Mouse (Mus musculus) ovary, postnatal 10 days (tissue): ENCODE measurements at regions not wholly inside any gene's neighbourhood (a gene's known extent, or its start where the extent isn't known, plus 50 kb on each side); places are given as distances from the start of the nearest gene placed in this dataset.
"Not testable (repeated sequence)": the region's sequence is repeated elsewhere in the genome, so short reads cannot be mapped to it uniquely, and the experiment has no call there.

Source experiments
- DNase-seq: peaks from one replicate; pipeline ENCODE4 v3.0.0; 2022; ENCODE audit warnings: low spot score

DNA sequence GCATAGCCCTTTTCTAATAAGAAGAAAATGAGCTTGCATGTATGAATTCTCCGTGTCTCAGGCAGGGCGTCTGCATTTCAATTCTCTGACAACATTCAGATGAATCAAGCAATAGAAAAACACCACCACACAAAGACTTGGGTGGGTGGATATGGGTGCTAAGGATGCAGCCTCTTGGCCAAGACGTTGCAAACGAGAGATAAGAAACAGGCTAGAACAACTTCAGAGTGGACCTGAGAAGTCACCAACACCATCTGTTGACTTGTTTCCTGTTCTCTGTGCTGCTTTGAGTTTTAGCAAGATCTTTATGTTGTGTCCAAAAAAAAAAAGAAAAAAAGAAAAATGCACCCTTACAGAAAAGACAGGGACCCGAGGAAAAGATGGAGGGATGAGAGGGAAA is 277.0 kb downstream of the Gxylt1 start:
- DNase-seq: no peak

DNA sequence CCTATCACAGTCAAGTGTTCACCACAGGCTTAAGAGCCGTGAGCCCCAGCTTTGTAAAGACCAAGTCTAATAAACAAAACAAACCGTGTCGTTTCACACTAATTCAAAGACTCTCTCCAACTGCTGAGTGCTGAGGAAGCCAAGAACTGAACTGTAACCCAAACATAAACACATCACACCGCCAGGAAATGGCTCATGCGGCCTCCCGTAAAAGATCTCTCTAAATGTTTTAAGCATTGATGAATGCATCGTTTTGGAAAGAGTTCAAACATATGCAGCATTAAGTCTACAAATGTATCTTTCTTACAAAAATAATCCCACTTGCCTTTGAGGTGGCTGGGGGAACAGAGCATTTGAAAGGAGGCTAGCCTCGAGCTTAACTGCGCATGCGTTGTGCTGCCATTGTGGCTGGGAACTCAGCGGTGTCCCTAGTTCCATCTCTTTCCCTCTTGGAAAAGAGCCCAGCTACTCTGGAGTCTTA is 280.7 kb downstream of the Gxylt1 start:
- no peak for DNase-seq

DNA sequence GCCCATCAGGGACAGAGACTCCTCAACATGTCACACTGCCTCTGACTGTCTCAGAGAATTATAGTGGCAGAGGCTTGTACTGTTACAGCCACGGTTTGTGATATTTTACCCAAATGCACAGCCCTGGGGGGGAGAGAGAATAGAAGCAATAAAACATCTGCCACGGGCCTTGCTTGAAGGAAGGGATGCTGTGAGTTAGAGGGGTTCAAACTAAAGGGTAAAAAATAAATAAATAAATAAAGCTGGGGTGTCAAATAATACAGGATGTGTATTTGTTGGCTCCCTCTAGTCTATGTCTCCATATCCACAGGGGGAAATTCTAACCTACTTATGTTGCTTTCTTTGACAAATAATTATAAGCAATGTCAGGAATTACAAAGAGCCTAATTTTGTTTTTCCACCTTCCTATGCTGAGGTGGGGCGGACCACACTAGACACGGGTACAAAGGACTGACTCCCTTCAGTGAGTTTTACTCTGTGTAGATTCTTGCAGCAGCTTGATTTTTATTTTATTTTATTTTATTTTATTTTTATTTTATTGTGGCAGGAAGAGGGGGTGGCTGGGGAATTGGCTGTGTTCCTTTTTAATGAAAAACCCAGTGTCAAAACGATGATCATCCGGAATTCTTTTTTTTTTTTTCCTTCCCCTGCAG is 281.3 kb downstream of the Gxylt1 start:
- DNase-seq: no peak

DNA sequence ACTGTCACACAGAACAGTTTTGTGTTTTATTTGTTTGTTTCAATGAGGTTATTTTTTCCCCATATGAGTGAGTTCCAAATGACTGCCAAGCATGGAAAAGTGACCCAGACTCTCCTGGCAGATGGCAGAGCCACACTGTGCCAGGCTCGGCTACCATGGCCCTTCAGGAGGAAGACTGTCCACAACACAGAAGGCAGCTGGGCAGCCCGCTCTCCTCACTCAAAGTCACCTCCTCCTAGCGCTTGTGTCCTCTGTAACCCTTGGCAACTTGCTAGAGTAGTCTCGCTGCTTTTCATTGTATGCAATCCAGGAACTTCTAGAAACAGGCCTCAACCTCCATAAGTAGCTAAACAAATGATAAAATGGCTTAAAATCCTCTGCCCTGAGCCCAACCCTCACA is 299.2 kb downstream of the Gxylt1 start:
- DNase-seq: no peak

DNA sequence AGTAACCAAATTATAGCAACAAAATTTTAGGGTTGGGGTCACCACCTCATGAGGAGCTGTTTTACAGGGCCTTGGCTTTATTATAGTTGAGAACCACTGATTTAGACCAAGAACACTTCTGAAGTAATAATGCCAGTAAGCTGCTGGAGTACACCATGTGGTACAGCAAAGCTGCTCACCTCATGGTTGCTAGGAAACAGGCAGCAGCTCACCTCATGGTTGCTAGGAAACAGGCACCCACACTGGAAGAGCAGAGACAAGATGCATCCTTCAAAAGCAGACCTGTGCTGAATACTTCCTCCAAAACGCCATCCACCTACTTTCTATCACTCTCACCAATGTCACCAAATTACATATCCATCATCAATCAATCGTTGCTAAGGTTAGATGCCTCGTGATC is 300.0 kb downstream of the Gxylt1 start:
- no peak for DNase-seq

DNA sequence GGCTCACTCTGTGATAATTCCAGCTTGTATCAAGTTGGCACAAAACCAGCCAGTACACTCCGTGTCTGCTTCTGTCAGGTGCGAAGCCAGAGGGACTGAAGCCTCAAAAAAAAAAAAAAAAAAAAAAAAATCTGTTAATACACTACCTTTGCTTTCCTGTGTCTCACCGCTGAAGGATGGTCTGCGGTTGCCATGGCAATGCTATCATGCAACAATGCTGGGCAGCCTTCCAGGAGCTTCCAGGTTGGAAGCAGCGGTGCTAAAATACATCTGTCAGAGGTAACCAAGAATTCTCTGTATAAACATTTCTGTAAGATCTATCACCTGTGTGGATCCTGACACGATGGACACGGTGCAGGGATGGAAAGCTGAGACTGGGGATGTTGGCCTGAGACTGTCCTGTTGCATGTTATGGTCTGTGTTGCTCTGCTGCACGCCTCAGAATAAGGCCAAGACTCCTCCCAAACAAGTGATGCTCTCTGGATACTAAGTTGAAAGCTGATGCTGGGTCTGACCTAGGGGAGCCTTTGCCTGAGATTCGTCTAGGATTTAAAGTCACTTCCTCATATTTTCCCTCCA is 301.2 kb downstream of the Gxylt1 start:
- no peak for DNase-seq

DNA sequence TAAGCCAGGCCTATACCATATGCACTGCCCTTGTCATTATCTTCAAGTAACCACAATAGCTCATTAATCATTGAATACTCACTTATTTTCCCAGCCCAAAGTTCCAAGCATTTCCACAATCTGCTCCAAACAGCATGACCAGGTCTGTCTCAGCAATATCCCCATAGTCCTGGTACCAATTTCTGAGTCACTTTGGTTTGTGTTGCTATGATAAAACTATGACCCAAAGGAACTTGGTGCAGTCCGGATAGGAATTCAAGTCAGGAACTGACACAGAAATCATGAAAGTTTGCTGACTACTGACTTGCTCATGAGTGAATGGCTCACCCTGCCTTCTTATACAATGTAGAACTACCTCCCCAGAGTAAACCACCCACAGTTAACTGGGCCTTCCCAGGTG is 309.4 kb downstream of the Gxylt1 start:
- DNase-seq: no peak

DNA sequence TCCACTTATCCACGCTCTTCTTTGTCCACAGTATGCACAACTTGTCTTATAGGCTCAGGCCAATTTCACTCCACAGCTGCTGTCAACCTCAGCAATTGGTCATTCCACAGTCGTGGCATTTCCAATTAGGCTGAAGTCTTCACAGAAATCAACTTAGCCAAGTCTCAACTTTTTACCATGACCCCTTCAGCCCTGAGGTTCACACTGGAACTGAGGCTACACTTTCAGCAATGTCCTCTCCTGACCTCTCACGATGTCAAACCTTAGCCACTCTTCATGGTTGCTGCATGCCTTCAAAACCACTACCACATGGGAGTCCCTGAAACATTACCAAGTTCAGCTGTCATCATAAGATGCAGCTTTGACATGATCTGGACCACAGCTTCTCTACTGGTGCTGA is 310.1 kb downstream of the Gxylt1 start:
- no peak for DNase-seq

DNA sequence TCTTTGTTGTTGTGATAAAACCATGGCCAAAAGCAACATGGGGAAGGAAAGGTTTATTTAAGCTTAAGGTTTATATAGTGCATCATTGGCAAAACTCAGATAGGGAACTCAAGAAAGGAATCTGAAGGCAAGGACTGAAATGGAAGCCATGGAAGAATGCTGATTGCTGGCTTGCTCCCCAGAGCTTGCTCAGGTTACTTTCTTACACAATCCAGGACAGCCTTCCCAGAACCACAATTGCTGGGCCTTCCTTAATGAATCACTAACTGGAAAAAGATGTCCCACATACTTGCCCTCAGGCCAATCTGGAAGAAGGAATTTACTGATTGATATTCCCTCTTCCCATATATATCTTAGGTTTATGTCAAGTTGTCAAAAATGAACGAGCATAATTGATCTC is 310.8 kb downstream of the Gxylt1 start:
- no peak for DNase-seq

DNA sequence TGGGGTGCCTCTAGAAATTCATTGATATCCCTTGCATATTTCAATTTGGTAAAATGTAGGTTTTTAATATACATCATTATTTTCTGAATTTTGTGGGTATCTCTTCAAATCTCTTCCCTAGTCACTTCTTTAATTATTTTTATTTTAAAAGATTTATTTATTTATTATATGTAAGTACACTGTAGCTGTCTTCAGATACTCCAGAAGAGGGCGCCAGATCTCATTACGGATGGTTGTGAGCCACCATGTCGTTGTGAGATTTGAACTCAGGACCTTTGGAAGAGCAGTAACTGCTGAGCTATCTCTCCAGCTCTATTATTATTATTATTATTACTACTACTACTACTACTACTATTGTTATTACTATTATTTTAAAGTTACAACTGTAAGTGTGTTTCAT is 324.1 kb downstream of the Gxylt1 start:
- DNase-seq: not testable (repeated sequence)

DNA sequence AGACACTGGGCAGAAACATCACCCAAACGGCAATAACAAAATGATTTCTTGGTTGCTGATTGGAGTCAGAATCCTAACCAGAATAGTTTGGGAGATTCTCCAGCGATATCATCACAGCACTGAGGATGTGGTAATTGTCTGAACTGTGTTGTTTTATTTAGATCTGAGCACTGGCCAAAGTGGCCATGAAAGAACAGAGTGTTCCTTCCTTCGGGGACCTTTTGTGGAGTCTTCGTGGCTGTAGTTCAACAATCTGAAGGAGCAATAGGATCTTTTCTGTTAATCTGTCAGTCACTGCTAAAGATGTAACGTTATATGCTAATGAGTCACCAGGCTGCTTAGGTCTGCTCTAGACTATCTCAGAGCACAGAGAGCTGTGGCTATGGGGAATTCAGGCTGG is 328.8 kb downstream of the Gxylt1 start:
- no peak for DNase-seq

DNA sequence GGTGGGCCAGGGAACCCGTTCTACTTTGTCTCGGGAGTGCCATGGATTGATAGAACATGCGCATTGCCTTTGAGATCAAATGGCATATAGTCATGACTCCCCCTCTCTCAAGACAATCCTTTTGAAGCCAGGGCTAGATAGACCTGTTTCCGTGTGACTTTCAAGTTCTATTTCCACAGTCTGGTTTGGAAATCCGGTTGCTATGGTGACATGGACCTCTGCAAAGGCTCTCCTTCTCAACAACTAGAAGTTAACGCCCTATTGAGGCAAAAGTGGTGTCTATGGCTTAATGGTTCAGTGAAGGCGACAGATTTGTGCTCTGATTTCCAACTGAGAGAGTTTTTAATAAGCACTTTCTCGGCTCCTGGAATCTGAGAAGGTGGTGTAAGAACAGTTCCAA is 371.2 kb downstream of the Gxylt1 start:
- no peak for DNase-seq

DNA sequence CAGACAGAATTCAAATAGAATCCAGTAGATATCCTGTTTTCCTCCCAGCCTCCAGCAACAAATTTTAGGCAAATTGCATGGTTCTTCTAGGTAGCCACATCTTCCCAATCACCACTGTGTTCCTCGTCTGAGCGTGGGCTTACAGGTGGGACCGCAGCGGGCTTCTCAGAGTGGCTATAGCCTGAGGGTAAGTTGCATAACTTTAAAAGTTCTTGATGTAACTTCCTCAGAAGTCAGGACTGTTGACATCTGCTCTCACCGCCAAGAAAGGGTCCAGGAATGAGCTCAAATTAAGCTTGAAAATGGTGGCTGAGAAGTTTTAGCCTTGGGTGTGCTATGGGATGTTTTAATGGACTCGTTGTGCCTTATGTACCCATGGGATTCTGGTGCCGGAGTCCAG is 377.7 kb downstream of the Gxylt1 start:
- DNase-seq: no peak

DNA sequence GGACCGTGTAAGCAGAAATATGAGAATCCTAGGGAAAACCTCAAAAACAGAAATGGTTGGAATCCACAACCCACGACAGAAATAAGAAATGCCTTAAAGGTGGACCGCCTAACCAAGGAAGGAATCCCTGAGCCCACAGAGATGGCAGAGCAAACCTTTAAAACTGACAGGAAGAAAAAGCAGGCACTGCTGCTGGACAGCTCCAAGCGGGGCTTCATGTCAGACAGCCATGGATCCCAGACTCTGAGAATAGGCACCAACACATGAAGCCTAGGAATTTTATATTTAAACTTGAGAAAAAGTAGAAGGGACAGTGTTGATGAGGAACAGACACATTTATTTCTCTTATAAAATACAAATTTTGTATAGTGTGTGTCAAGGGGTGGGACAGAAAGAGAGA is 379.1 kb downstream of the Gxylt1 start:
- no peak for DNase-seq

DNA sequence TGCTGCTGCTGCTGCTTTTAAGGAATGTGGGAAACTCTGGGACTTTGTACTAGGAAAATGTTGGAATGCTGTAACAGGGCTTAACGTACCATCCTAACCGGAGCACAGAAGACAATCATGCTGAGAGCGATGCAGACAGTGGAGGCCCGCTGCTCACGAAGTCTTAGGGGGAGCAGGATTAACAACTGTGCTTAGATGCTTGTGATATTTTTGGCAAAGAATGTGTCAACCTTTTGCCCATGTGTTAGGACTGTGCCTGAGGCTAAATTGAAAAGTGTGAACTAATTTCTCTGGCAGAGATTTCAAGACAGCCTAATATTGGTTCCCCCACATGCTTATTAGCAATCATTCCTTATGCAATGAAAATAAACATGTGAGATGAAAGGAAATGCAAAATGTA is 398.5 kb downstream of the Gxylt1 start:
- no peak for DNase-seq

DNA sequence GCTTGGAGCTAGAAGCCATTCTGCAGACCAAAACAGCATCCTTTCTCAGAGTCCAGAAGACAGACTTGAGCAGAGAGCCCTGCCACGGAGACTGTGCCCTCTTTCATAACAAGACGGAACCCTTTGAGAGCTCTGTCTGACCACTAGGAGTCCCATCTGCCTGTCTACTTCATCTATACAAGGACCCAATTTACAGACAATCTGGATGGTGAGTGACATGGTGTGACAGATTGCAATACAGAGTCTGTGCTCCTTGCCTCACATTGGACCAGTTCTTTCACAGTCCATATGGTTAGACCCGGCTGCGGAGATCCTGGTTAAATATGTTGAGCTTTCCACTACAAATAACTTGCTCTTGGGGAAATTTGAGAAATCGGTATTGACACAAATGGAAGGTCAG is 410.9 kb downstream of the Gxylt1 start:
- no peak for DNase-seq

DNA sequence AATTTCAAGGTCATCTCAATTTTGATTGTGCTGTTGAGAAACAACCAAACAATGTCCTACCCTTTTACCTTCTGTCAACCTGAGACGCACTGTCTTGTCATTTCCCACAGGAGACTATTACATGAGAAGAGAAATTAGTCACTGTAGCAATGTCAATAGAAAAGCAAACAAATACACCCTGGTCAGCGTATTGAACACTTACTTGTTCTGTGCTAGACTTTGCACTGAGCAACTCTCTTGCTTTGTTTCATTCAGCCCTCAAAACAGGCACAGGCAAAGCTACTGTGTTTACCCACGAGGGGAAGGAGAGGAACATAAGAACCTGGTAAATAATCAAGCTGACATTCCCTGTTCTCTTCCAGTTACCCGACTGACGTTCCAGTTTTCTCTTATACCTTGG is 424.1 kb downstream of the Gxylt1 start:
- DNase-seq: no peak

DNA sequence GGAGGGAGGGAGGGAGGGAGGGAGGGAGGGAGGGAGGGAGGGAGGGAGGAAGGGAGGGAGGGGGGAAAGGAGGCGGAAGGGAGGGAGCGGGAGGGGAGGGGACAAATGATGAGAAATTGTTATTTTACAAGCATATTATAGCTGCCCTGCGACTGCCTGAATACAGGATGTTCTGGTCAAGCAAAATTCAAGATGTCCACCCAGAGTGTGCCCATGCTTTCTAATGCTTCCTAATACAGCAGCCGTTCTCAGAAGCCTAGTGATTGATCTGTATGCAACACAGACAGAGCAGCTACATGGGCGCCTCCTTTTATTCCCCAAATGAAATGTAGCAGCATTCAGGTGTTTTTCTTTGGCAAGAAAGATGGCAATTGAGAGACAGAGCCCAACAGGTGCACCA is 434.9 kb downstream of the Gxylt1 start:
- no peak for DNase-seq

DNA sequence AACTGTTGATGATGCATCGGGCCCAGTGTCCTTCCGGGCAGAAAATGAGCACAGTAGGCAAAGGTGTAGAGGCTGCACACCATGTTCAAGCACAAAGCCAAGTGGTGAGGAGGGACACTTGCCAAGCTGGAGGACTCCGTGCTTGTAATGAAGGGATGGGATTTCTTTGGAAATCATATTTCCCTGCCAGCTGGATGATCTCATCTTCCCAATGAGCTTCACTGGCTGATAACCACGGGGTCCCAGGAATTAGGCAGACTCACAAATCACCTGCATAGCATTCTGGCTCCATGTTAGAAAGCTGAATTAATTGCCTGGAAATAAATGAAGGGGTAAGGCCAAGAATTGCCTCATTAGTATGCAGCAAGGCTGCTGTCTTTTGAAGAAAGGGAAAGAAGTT is 435.4 kb downstream of the Gxylt1 start:
- no peak for DNase-seq

DNA sequence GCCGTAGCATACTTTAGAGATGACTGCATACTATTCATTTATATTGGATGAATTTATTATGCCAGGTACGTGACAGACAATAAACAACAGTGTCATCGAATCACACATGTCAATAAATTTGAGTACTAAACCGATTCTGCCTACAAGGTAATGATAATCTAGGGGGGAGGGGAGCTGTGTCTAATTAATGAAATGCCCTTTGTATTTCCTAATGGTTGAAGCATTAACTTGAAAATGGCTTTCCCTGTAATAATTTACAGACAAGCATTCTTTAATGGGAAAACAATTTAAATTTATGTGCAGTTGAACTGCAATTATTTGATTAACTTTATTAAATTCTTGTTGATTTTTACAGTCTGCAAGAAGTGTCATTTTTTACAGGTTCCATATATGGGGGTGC is 429.5 kb downstream of the Pdzrn4 start:
- no peak for DNase-seq
